Mouse (Mus musculus) heart, embryonic 15.5 days (tissue): ENCODE results near the gene Krt6a. TPM values are rescaled to one million over a fixed set of nuclear protein-coding genes. Genes with fewer than 3 reads are reported as not detected.
"Not testable (repeated sequence)": the region's sequence is repeated elsewhere in the genome, so short reads cannot be mapped to it uniquely, and the experiment has no call there.

Source experiments
- ATAC-seq: fragments of 200-750 bp; cut with Nextera tagmentation; replicated peaks from 2 replicates; pipeline ENCODE4 v1.8.0; 2017; ENCODE audit warnings: low read depth, moderate TSS enrichment; ENCODE audit not compliant: insufficient number of reproducible peaks, insufficient read depth, low FRiP score
- H3K27ac ChIP-seq: fragments of 300-500 bp; sonication (generic); 2 replicates; pipeline ENCODE4 v1.5.1; 2015; ENCODE audit warnings: mild to moderate bottlenecking, inconsistent platforms
- H3K27me3 ChIP-seq: fragments of 300-500 bp; sonication (generic); 2 replicates; pipeline ENCODE4 v1.6.1; 2015; ENCODE audit warnings: inconsistent platforms
- H3K36me3 ChIP-seq: fragments of 300-500 bp; sonication (generic); 2 replicates; pipeline ENCODE4 v1.6.1; 2015; ENCODE audit warnings: mild to moderate bottlenecking, inconsistent platforms
- H3K4me1 ChIP-seq: fragments of 300-500 bp; sonication (generic); replicated peaks from 2 replicates; pipeline ENCODE4 v1.6.1; 2015; ENCODE audit warnings: inconsistent platforms
- H3K4me2 ChIP-seq: fragments of 300-500 bp; sonication (generic); 2 replicates; pipeline ENCODE4 v1.6.1; 2015; ENCODE audit warnings: inconsistent platforms, mild to moderate bottlenecking, moderate library complexity
- H3K4me3 ChIP-seq: fragments of 300-500 bp; sonication (generic); 2 replicates; pipeline ENCODE4 v1.5.1; 2015; ENCODE audit warnings: mild to moderate bottlenecking, inconsistent platforms
- H3K9ac ChIP-seq: fragments of 300-500 bp; sonication (generic); 2 replicates; pipeline ENCODE4 v1.6.1; 2015; ENCODE audit warnings: mild to moderate bottlenecking, inconsistent platforms
- H3K9me3 ChIP-seq: fragments of 300-500 bp; sonication (generic); replicated peaks from 2 replicates; pipeline ENCODE4 v1.6.1; 2016; ENCODE audit warnings: inconsistent platforms
- WGBS: fragments of 180-500 bp; shearing (Covaris S2); methylation state at CpG from one replicate; pipeline ENCODE4 v1.1.7; 2015; ENCODE audit warnings: mixed read lengths; 5-methylcytosine and 5-hydroxymethylcytosine counted together
- polyA plus RNA-seq: library from polyadenylated mRNA; unstranded; fragments of >200 nt; fragmentation: Nextera tagmentation; extraction: Ambion mirVana; gene quantifications from 2 replicates; pipeline ENCODE4 v1.2.1, GENCODE M21; 2015

Gene Krt6a
- polyA plus RNA-seq, 1 experiment from 2014 or later: 0.20 TPM

DNA sequence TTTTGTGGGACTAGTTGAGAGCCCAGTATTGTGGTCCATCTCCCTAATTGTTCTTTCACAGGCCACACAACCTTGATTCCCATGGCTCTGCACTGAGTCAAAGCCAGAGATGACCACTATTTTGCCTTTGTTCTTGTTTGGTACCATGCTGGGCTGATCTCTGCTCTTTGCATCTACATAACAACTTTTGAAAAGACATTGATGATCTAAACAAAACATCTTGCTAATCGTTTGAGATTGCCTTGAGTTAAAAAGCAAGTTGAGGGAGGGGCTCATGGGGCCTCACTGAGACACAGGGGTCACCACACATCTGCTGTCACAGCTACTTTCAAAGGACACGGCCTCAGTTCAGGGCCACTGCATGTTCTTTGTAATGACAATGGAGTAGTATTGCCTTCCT, 8.3 kb upstream of the Krt6a start:
- Histone ChIP-seq H3K4me3 (no peak overlapping the region), H3K36me3 (no peaks in the 10 kb centered on the region), H3K4me1 (no peaks in the 10 kb centered on the region), H3K27ac (no peak overlapping the region), H3K4me2 (no peak overlapping the region), H3K27me3 (peaks cover 9% of the 10 kb centered on the region; the same call in 1 of the 2 replicates), H3K9ac (no peak overlapping the region), H3K9me3 (no peaks in the 10 kb centered on the region)
- WGBS: 37% methylated on average over 2 of the region's 2 CpGs
- ATAC-seq: no peak

DNA sequence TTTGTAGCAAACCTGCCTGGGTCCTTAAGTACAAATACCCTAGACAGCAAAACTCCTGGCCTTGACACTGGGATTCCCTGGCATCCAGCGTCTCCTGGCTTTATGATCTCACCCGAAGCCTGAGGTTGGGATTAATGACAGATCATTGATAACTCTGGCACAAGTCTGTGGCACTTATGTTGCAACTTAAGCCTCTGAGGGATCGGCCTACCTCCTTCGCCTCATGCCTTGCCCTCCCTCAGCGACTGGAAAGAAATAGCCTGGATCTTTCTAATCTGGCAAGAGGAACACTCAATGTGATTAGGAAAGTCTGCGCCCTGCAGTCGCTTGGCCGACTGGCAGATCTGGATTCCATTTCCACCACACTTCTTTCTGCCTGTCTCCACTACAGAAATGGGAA, 5.8 kb upstream of the Krt6a start:
- Histone ChIP-seq H3K36me3 (no peaks in the 10 kb centered on the region), H3K9ac (no peak overlapping the region), H3K27ac (no peak overlapping the region), H3K4me1 (no peaks in the 10 kb centered on the region), H3K9me3 (no peaks in the 10 kb centered on the region), H3K27me3 (0 out of 2 replicates have a peak, but pooled peaks cover 9% of the 10 kb centered on the region), H3K4me2 (no peak overlapping the region), H3K4me3 (no peak overlapping the region)
- ATAC-seq: no peak
- 58% methylated on average over 8 of the region's 8 CpGs for WGBS

DNA sequence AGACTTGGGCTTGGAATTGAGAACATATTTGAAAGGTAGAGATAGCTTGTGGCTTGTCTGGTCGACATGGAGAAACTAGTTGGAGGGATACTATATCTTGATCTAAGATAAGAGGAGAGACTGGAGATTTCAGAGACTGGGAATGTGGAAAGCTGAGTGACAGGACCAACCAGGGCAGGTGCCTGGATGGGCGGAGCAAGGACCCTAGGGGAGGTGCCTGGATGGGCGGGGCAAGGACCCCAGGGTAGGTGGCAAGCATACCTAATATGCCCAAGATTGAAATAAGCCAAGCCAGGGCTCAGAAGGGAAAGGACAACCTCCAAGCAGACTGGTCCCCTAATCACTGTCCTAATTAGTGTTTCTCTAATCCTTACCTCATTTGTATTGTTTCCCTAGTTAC, 5.1 kb upstream of the Krt6a start:
- H3K27ac ChIP-seq: no peak overlapping the region
- H3K4me3 ChIP-seq: no peak overlapping the region
- no peaks in the 10 kb centered on the region for H3K36me3 ChIP-seq
- peaks cover 11% of the 10 kb centered on the region; the same call in 1 of the 2 replicates for H3K27me3 ChIP-seq
- H3K9me3 ChIP-seq: no peaks in the 10 kb centered on the region
- ATAC-seq: no peak
- no peak overlapping the region for H3K4me2 ChIP-seq
- no peaks in the 10 kb centered on the region for H3K4me1 ChIP-seq
- WGBS: 31% methylated on average over 3 of the region's 3 CpGs
- no peak overlapping the region for H3K9ac ChIP-seq

DNA sequence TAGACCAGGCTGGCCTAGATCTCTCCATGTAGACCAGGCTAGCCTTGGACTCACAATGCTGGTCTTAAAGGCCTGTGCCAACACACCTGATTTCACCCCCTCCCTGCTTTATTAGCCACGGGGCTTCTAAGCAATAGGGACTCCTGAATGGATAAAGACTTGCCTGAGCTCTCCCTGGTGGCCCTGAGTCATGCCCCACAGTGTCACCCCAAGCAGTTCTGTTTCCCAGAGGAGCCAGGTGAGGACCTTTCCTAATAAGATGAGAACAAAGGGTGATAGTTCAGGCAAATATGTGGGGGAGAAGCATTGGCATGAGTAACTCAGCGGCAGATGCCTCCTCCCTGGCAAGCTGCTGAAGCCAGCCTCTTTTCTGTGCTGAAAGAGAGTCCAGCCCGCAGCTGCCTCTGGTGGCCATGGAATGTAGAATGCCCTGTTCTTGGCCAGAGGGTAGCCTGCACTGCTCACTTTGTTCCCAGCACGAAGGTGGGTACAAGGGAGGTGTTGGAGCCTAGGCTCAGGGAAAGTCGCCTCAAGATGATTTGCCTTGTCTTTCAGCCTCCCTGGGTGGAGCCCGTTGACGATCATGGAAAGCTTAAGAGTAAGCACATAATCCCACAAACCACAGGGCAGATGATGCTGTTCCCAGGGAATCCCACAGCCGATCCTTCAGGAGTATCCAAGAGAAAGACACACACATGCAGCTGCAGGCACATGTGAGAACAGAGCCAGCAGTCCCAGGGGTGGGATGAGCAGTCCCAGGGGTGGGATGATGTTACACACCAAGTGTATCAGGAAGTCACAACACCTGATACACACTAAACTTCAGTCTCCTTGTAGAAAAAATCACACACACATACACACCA, 3.5 kb upstream of the Krt6a start:
- peaks cover 11% of the 10 kb centered on the region; the same call in 1 of the 2 replicates for H3K27me3 ChIP-seq
- H3K4me2 ChIP-seq: no peak overlapping the region
- no peak overlapping the region for H3K9ac ChIP-seq
- H3K36me3 ChIP-seq: no peaks in the 10 kb centered on the region
- WGBS: 67% methylated on average over 8 of the region's 8 CpGs
- ATAC-seq: no peak
- H3K4me3 ChIP-seq: no peak overlapping the region
- no peak overlapping the region for H3K27ac ChIP-seq
- H3K4me1 ChIP-seq: no peaks in the 10 kb centered on the region
- no peaks in the 10 kb centered on the region for H3K9me3 ChIP-seq

DNA sequence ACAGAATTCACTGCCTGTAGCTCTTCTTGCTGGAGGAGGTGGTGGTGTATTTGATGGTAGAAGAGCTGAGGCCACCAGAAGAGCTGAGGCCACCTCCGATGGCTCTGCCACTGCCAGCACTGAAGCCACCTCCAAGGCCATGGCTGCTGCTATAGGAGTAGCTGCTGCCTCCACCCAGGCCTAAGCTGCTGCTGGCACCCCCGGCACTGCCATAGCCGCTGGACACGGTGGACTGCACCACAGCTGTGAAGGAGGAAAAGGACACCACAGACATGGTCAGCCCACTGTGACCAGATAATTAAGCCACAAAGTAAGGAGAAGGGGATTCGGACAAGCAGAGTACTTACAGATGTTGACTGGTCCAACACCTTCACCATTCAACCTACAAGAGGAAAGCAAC, 3.6 kb downstream of the Krt6a start:
- ATAC-seq, H3K9me3 ChIP-seq, H3K36me3 ChIP-seq, H3K4me2 ChIP-seq, H3K27ac ChIP-seq, H3K4me1 ChIP-seq, H3K9ac ChIP-seq, H3K4me3 ChIP-seq, H3K27me3 ChIP-seq: not testable (repeated sequence)
- 85% methylated on average over 5 of the region's 5 CpGs for WGBS

DNA sequence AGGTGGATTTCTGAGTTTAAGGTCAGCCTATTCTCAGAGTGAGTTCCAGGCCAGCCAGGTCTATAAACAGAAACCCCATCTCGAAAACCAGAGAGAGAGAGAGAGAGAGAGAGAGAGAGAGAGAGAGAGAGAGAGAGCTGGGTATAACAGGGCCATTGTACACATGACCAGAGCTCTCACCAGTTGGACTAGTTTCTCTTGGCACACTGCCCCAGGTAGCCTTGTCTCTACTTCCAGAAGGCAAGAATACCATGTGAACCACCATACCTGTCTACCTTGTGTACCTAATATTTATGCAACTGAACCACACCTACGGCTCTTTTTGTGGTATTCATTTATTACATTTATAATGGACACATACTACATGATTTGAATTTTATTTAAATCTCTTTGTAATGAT, 5.9 kb downstream of the Krt6a start:
- H3K36me3 ChIP-seq: no peaks in the 10 kb centered on the region
- WGBS: 45% methylated on average over 2 of the region's 2 CpGs
- ATAC-seq: no peak

DNA sequence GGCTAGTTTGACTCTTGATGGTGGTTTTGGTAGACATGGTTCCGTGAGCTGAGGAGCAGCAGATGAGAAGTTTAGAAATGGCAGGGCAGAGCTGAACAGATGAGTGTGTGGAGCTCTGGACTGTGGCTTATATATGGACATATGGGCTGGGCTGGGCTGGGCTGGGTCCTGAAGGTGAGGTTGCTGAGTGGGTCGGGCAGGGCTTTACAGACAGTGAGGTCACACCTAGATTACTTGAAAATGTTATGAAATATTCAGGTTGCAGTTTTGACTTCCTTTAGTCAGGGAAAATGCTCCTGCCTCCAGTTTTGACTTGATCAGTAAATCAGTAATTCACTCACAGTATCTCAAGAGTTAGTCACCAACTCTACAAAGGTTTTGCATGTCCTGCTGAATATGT, 13.9 kb downstream of the Krt6a start, which contains the start of gene Krt6b:
Krt6b (minus strand) TSS at position 101 of the 400 bp plus-strand sequence.
- Histone ChIP-seq H3K4me1 (no peaks in the 10 kb centered on the region), H3K4me3 (no peak within 1 kb of the TSS), H3K27ac (no peak within 1 kb of the TSS), H3K4me2 (no peak within 1 kb of the TSS), H3K36me3 (no peaks in the 10 kb centered on the region), H3K27me3 (no peaks in the 10 kb centered on the region), H3K9me3 (no peaks in the 10 kb centered on the region), H3K9ac (no peak within 1 kb of the TSS)
- WGBS: 73% methylated on average over 2 of the region's 2 CpGs
- ATAC-seq: no peak

More for the DNA sequence above, 5.9 kb downstream of the Krt6a start:
- Histone ChIP-seq H3K9ac (no peak overlapping the region), H3K9me3 (no peaks in the 10 kb centered on the region), H3K27me3 (no peaks in the 10 kb centered on the region), H3K27ac (no peak overlapping the region), H3K4me1 (no peaks in the 10 kb centered on the region), H3K4me2 (no peak overlapping the region), H3K4me3 (no peak overlapping the region)

DNA sequence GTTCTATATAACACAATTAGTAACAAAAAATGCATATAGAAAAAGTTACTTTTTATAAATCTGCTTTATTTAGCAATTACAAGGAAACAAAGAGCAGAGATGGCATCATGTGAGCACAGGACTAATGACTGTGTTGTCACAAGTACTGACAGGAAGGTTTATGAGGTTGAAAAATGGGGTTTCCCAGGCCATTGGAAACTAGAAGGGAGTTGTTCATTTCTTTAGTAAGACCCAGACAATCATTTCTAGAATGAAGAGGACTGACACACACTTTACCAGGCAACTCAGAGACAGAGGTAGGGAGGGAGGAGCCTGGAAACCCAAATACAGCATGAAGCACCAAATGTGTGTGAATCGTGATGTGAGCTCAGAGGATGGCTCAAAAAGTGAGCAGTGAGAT, 18.1 kb downstream of the Krt6a start:
- no peaks in the 10 kb centered on the region for H3K27me3 ChIP-seq
- no peak overlapping the region for H3K4me2 ChIP-seq
- no peak overlapping the region for H3K9ac ChIP-seq
- H3K4me1 ChIP-seq: no peaks in the 10 kb centered on the region
- no peak overlapping the region for H3K4me3 ChIP-seq
- H3K36me3 ChIP-seq: no peaks in the 10 kb centered on the region
- no peaks in the 10 kb centered on the region for H3K9me3 ChIP-seq
- no peak overlapping the region for H3K27ac ChIP-seq
- WGBS: 54% methylated on average over 1 of the region's 1 CpGs
- no peak for ATAC-seq

DNA sequence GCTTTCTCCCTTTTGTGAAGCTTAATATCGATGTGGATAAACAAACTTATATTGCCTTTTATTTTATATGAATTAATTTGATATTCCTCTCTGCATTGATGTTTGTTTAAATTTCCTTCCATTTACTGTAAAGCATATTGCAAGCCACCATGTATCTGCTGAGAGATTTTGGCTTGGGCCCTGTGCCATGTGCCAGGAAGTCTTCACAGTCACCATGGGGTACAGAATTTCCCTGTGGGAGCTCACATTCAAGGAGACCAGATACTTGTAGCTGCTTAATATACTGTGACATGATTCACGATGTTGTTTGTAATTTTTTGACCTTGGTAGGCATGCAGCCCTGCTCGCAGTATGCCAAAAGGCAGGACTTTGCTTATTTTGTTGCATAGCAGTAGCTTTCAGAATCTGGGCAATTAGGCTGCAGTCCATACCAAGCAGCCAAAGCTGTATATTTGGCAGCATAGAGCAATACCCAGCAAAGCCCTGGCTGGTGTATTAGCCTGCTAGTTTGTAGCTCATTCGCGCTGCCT, 41.3 kb downstream of the Krt6a start:
- no peaks in the 10 kb centered on the region for H3K4me1 ChIP-seq
- H3K36me3 ChIP-seq: no peaks in the 10 kb centered on the region
- H3K4me3 ChIP-seq: no peak overlapping the region
- no peaks in the 10 kb centered on the region for H3K9me3 ChIP-seq
- no peaks in the 10 kb centered on the region for H3K27me3 ChIP-seq
- no peak for ATAC-seq
- 86% methylated on average over 5 of the region's 5 CpGs for WGBS
- H3K9ac ChIP-seq: no peak overlapping the region
- H3K27ac ChIP-seq: no peak overlapping the region
- no peak overlapping the region for H3K4me2 ChIP-seq

DNA sequence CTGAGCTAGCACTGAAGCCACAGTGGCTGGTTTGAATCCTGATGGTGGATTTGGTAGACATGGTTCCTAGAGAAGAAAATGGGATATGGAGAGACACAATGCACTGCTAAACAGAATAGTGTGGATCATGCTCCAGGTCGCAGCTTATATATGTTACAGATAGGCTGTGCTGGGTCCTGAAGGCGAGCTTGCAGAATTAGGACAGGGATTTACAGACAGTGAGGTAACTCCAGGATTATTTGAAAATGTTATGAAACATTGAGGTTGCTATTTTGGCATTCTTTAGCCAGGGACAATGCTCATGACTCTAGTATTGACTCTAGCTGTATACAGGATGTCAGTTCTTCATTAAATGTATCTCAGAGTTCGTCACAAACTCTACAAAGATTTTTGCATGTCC, 46.8 kb downstream of the Krt6a start, which contains the start of gene Gm5478:
Gm5478 (minus strand) TSS at position 101 of the 400 bp plus-strand sequence.
- no peaks in the 10 kb centered on the region for H3K9me3 ChIP-seq

More for the DNA sequence above, 46.8 kb downstream of the Krt6a start, which contains the start of gene Gm5478:
- no peak within 1 kb of the TSS for H3K9ac ChIP-seq
- no peaks in the 10 kb centered on the region for H3K4me1 ChIP-seq
- WGBS: 69% methylated on average over 3 of the region's 3 CpGs
- no peak within 1 kb of the TSS for H3K4me2 ChIP-seq
- H3K36me3 ChIP-seq: no peaks in the 10 kb centered on the region
- H3K27me3 ChIP-seq: no peaks in the 10 kb centered on the region
- ATAC-seq: no peak
- no peak within 1 kb of the TSS for H3K27ac ChIP-seq
- no peak within 1 kb of the TSS for H3K4me3 ChIP-seq
